Mouse (Mus musculus): ENCODE results near the gene Gm1113. TPM values are rescaled to one million over a fixed set of nuclear protein-coding genes. Genes with fewer than 3 reads are reported as not detected.

The Gm1113 gene
- polyA plus RNA-seq, 2 experiments, result not detected

GRCm38 (mm10) chr9:35502361-35503000, 15.6 kb downstream of the Gm1113 start:
- Histone ChIP-seq H3K27me3 (ENCODE audit: control insufficient read depth, insufficient read depth, low read length) (no peaks in the 10 kb centered on the region), H3K9ac (ENCODE audit: low read depth, low read length, severe bottlenecking) (no peak overlapping the region), H3K4me2 (replicated peaks; ENCODE audit: low read depth, low read length, severe bottlenecking) (no peak overlapping the region), H3K27ac (replicated peaks; ENCODE audit: low read depth, low read length) (no peak overlapping the region), H3K4me1 (ENCODE audit: control insufficient read depth, insufficient read depth, low read length) (peaks cover 4% of the 10 kb centered on the region; the same call in 1 of the 2 replicates), H3K9me3 (ENCODE audit: control insufficient read depth, low read length) (no peaks in the 10 kb centered on the region), H3K4me3 (replicated peaks; ENCODE audit: low read length) (no peak overlapping the region), H3K36me3 (ENCODE audit: control insufficient read depth, insufficient read depth, low read length) (peaks cover 87% of the 10 kb centered on the region)
- ATAC-seq (ENCODE audit: low FRiP score, low read depth) (no peak), DNase-seq (ENCODE audit: low spot score) (no peak)
- TF ChIP-seq POLR2A (IDR thresholded peaks at IDR 0.05; ENCODE audit: borderline replicate concordance, extremely low read depth, insufficient read depth, insufficient read length), result no peak
- 85% methylated on average over 10 of the region's 10 CpGs for WGBS

- 87% methylated on average over 6 of the region's 6 CpGs for WGBS
- H3K9ac ChIP-seq (ENCODE audit: low read depth, low read length, severe bottlenecking), result no peak overlapping the region
- H3K4me1 ChIP-seq (ENCODE audit: control insufficient read depth, insufficient read depth, low read length), result no peaks in the 10 kb centered on the region
- no peak overlapping the region for H3K27ac ChIP-seq (replicated peaks; ENCODE audit: low read depth, low read length)
- peak; percentile 38 for DNase-seq (ENCODE audit: low spot score)
- TF ChIP-seq POLR2A (IDR thresholded peaks at IDR 0.05; ENCODE audit: borderline replicate concordance, extremely low read depth, insufficient read depth, insufficient read length), result no peak
- no peaks in the 10 kb centered on the region for H3K9me3 ChIP-seq (ENCODE audit: control insufficient read depth, low read length)
- H3K27me3 ChIP-seq (ENCODE audit: control insufficient read depth, insufficient read depth, low read length), result no peaks in the 10 kb centered on the region
- no peak overlapping the region for H3K4me2 ChIP-seq (replicated peaks; ENCODE audit: low read depth, low read length, severe bottlenecking)
- no peak for ATAC-seq (ENCODE audit: low FRiP score, low read depth)
- no peak overlapping the region for H3K4me3 ChIP-seq (replicated peaks; ENCODE audit: low read length)
- H3K36me3 ChIP-seq (ENCODE audit: control insufficient read depth, insufficient read depth, low read length), result peaks cover 88% of the 10 kb centered on the region
These were observed 18.1 kb downstream of the Gm1113 start for GRCm38 (mm10) chr9:35499946-35500345.

DNA sequence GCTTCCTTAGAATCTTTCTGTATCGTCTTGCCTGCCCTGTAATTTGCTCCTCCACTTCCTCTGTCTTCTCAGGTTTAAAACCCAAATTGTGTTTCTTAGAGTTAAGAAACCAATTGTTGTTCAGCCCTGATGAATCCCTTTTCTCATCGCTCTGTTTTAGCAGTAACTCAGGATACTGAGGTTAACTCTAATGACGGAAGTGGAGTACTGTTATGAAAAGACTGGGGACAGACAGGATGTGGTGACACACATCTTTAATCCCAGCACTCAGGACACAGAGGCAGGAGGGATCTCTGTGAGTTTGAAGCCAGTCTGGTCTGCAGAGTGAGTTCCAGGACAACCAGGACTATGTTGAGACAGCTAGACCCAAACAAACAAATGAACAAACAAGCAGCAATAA, 22.6 kb downstream of the Gm1113 start:
- H3K4me1 ChIP-seq (ENCODE audit: control insufficient read depth, insufficient read depth, low read length), result 0 out of 2 replicates have a peak, but pooled peaks cover 5% of the 10 kb centered on the region
- TF ChIP-seq POLR2A (IDR thresholded peaks at IDR 0.05; ENCODE audit: borderline replicate concordance, extremely low read depth, insufficient read depth, insufficient read length), result no peak
- no peak overlapping the region for H3K4me3 ChIP-seq (replicated peaks; ENCODE audit: low read length)
- no peak overlapping the region; the same call in 1 of the 2 replicates for H3K27ac ChIP-seq (replicated peaks; ENCODE audit: low read depth, low read length)
- DNase-seq (ENCODE audit: low spot score) (no peak), ATAC-seq (ENCODE audit: low FRiP score, low read depth) (no peak)
- H3K9me3 ChIP-seq (ENCODE audit: control insufficient read depth, low read length), result no peaks in the 10 kb centered on the region
- whole genome bisulfite sequencing, result 72% methylated on average over 3 of the region's 3 CpGs
- H3K4me2 ChIP-seq (replicated peaks; ENCODE audit: low read depth, low read length, severe bottlenecking), result no peak overlapping the region
- no peak overlapping the region for H3K9ac ChIP-seq (ENCODE audit: low read depth, low read length, severe bottlenecking)
- H3K36me3 ChIP-seq (ENCODE audit: control insufficient read depth, insufficient read depth, low read length), result peaks cover 74% of the 10 kb centered on the region
- H3K27me3 ChIP-seq (ENCODE audit: control insufficient read depth, insufficient read depth, low read length), result no peaks in the 10 kb centered on the region

DNA sequence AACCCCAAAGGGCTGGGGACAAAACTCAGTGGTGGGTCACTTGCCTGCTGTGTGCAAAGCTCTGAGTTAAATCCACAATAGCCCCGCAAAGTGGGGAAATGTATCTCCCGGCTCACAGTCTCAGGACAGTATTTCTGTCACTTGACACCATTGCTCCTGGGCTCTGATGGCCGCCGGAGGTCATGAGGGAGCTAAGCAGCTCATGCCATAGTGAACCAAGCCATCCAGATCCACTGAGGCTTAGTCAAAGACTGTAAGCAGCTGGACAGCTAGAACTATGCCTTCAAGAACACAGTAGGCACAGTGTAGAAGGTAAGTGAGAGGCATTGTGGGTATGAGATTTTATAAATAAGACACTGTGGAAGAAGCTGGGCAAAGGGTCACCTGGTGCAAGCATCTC, 23.1 kb downstream of the Gm1113 start:
- Histone ChIP-seq H3K27ac (replicated peaks; ENCODE audit: low read depth, low read length) (no peak overlapping the region), H3K4me3 (replicated peaks; ENCODE audit: low read length) (no peak overlapping the region), H3K9ac (ENCODE audit: low read depth, low read length, severe bottlenecking) (no peak overlapping the region), H3K4me2 (replicated peaks; ENCODE audit: low read depth, low read length, severe bottlenecking) (no peak overlapping the region), H3K4me1 (ENCODE audit: control insufficient read depth, insufficient read depth, low read length) (0 out of 2 replicates have a peak, but pooled peaks cover 5% of the 10 kb centered on the region), H3K36me3 (ENCODE audit: control insufficient read depth, insufficient read depth, low read length) (peaks cover 71% of the 10 kb centered on the region), H3K9me3 (ENCODE audit: control insufficient read depth, low read length) (no peaks in the 10 kb centered on the region), H3K27me3 (ENCODE audit: control insufficient read depth, insufficient read depth, low read length) (no peaks in the 10 kb centered on the region)
- 32% methylated on average over 4 of the region's 4 CpGs for WGBS
- no peak for TF ChIP-seq POLR2A (IDR thresholded peaks at IDR 0.05; ENCODE audit: borderline replicate concordance, extremely low read depth, insufficient read depth, insufficient read length)
- no peak for ATAC-seq (ENCODE audit: low FRiP score, low read depth)
- no peak for DNase-seq (ENCODE audit: low spot score)

DNA sequence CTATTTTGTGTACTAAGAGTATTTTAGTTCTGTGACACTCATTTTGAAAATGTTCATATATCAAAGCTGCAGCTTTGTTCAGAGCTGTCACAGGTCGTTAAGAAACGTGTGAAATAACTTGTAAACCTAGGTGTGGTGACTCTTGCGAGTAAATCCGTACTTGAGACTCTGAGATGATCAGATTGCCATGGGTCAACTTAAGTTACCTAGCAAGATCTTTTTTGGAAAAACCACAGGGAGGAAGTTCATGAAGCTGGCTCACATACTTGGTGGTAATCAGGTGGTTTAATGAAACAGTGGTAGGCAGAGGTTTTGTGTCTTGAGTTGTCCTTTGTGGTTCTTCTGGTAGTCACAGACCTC, 24.4 kb downstream of the Gm1113 start:
- WGBS, result 39% methylated on average over 4 of the region's 4 CpGs
- H3K9ac ChIP-seq (ENCODE audit: low read depth, low read length, severe bottlenecking), result no peak overlapping the region
- H3K27me3 ChIP-seq (ENCODE audit: control insufficient read depth, insufficient read depth, low read length), result no peaks in the 10 kb centered on the region
- H3K9me3 ChIP-seq (ENCODE audit: control insufficient read depth, low read length), result no peaks in the 10 kb centered on the region
- no peak overlapping the region for H3K4me3 ChIP-seq (replicated peaks; ENCODE audit: low read length)
- DNase-seq (ENCODE audit: low spot score), result no peak
- no peak for ATAC-seq (ENCODE audit: low FRiP score, low read depth)
- no peak overlapping the region for H3K4me2 ChIP-seq (replicated peaks; ENCODE audit: low read depth, low read length, severe bottlenecking)
- H3K4me1 ChIP-seq (ENCODE audit: control insufficient read depth, insufficient read depth, low read length), result peaks cover 7% of the 10 kb centered on the region; the same call in 1 of the 2 replicates
- TF ChIP-seq POLR2A (IDR thresholded peaks at IDR 0.05; ENCODE audit: borderline replicate concordance, extremely low read depth, insufficient read depth, insufficient read length), result no peak
- H3K36me3 ChIP-seq (ENCODE audit: control insufficient read depth, insufficient read depth, low read length), result peaks cover 75% of the 10 kb centered on the region
- no peak overlapping the region for H3K27ac ChIP-seq (replicated peaks; ENCODE audit: low read depth, low read length)
